Mouse (Mus musculus) forebrain, embryonic 11.5 days (tissue): Measurements from ENCODE around the gene Olfr524. TPM values are rescaled to one million over a fixed set of nuclear protein-coding genes. Genes with fewer than 3 reads are reported as not detected.

Experiments
- polyA plus RNA-seq: library from polyadenylated mRNA; unstranded; fragments of >200 nt; fragmentation: Nextera tagmentation; extraction: Ambion mirVana; gene quantifications from 2 replicates; pipeline ENCODE4 v1.2.1, GENCODE M21; 2014

The Olfr524 gene
- polyA plus RNA-seq, 1 experiment from 2014 or later, result not detected

Other genes with a start within 250 kb of the Olfr524 start
- gene 6430531B16Rik, start 227.2 kb downstream of the Olfr524 start, polyA plus RNA-seq, result 0.35 and 0.77 TPM in 2 replicates
- gene Adam8, start 213.4 kb downstream of the Olfr524 start, polyA plus RNA-seq, result 3.0 and 3.6 TPM in 2 replicates
- gene Zfp511, start 169.6 kb downstream of the Olfr524 start, polyA plus RNA-seq, result 42.6 and 48.2 TPM in 2 replicates
- 75.6 and 78.0 TPM in 2 replicates for gene Tubgcp2, start 169.3 kb downstream of the Olfr524 start, polyA plus RNA-seq
- gene Msx3, start 156.9 kb downstream of the Olfr524 start, polyA plus RNA-seq, result 2.4 and 2.6 TPM in 2 replicates
- 7.2 and 7.9 TPM in 2 replicates for gene Caly, start 123.4 kb downstream of the Olfr524 start, polyA plus RNA-seq
- gene Prap1, start 112.6 kb downstream of the Olfr524 start, polyA plus RNA-seq, result not detected in 2 replicates
- gene Fuom, start 103.5 kb downstream of the Olfr524 start, polyA plus RNA-seq, result 13.5 and 15.8 TPM in 2 replicates
- gene Paox, start 90.2 kb downstream of the Olfr524 start, polyA plus RNA-seq, result 12.4 and 13.0 TPM in 2 replicates
- 143 and 147 TPM in 2 replicates for gene Echs1, start 89.5 kb downstream of the Olfr524 start, polyA plus RNA-seq
- gene Mtg1, start 68.4 kb downstream of the Olfr524 start, polyA plus RNA-seq, result 27.8 and 34.1 TPM in 2 replicates
- 0.68 and 0.71 TPM in 2 replicates for gene Sprn, start 51.1 kb downstream of the Olfr524 start, polyA plus RNA-seq
- gene Olfr522, start 41.2 kb downstream of the Olfr524 start, polyA plus RNA-seq, result not detected in 2 replicates
- gene Olfr523, start 32.7 kb downstream of the Olfr524 start, polyA plus RNA-seq, result not detected in 2 replicates
- gene Cd163l1, start 12.3 kb upstream of the Olfr524 start, polyA plus RNA-seq, result 0.05 TPM in 1 of 2 replicates, not detected in the other
- gene 5830411N06Rik, start 41.3 kb upstream of the Olfr524 start, polyA plus RNA-seq, result not detected in 2 replicates
- not detected in 2 replicates for gene Olfr525, start 114.9 kb upstream of the Olfr524 start, polyA plus RNA-seq
- not detected in 2 replicates for gene Olfr527, start 128.1 kb upstream of the Olfr524 start, polyA plus RNA-seq
- gene Olfr60, start 155.7 kb upstream of the Olfr524 start, polyA plus RNA-seq, result not detected in 2 replicates
- gene Olfr530, start 170.4 kb upstream of the Olfr524 start, polyA plus RNA-seq, result not detected in 2 replicates
- not detected in 2 replicates for gene Olfr531, start 197.0 kb upstream of the Olfr524 start, polyA plus RNA-seq
- gene Olfr532, start 215.7 kb upstream of the Olfr524 start, polyA plus RNA-seq, result not detected in 2 replicates